Mouse (Mus musculus): ENCODE measurements around the gene Stoml1. TPM values are rescaled to one million over a fixed set of nuclear protein-coding genes. Genes with fewer than 3 reads are reported as not detected.

Stoml1 gene
- polyA plus RNA-seq, 1 experiment from 2014 or later: 31.2 TPM

DNA sequence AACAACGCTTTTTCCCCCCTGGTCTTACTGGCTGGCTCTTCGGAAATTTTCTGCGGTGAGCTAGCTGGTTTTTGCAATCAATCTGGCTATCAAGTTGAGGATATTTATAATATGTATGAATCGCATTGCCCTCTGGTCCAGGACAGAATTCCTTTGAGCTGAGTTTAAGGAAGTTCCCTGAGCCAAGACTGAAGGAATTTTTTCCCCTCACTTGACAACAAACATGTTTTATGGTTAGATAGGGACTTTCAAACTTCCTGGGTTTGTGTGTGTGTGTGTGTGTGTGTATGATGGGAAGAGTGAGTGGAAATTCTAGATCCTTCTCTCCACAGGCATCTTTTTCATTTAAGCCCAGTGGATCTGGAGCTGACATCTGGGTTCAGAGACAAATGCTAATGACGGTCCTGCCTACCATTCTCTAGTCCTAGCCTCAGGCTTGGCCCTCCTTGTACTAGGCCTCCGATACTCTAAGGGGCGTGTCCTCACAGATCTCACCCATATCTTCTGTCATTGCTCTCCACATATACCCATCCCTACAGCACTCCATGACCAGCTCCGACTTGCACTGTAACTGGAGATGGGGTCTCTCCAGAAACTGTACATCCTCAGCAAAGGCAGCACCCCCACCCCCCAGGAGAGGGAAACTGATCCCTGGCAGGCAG lies 38.3 kb upstream of the Stoml1 start:
- 70% methylated on average over 8 of the region's 8 CpGs for WGBS
- DNase-seq (ENCODE audit: low spot score): no peak
- ATAC-seq (ENCODE audit: low FRiP score): no peak

DNA sequence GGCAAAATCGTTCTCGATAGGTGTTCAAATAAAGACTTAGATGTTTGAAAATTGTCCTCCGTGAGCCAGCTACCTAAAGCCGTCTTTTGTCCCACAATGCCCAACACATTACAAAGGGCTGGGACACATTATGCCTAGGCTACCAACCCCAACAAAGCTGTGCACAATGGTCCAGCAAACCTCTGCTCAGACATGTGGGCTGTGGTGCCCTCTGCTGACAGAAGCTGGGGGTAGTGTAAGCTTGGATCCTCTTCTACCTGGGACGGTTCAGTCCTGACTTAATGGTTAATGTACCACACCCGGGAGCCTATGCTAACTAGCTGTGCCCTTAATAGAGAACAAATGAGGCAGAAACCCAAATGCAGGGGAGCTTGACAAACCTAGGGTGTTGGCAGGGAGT lies 36.6 kb upstream of the Stoml1 start:
- no peak overlapping the region for H3K4me2 ChIP-seq (replicated peaks; ENCODE audit: low read depth, low read length)
- no peaks in the 10 kb centered on the region for H3K9me3 ChIP-seq (ENCODE audit: control insufficient read depth, low read length)
- H3K36me3 ChIP-seq (ENCODE audit: control insufficient read depth, insufficient read depth, low read length): no peaks in the 10 kb centered on the region
- DNase-seq (ENCODE audit: low spot score): peak; percentile 69
- no peak overlapping the region for H3K27ac ChIP-seq (ENCODE audit: low read depth, low read length)
- H3K9ac ChIP-seq (ENCODE audit: low read depth, low read length): no peak overlapping the region
- H3K27me3 ChIP-seq (ENCODE audit: control insufficient read depth, insufficient read depth, low read length): no peaks in the 10 kb centered on the region
- ATAC-seq (ENCODE audit: low FRiP score): no peak
- WGBS: 47% methylated on average over 6 of the region's 6 CpGs
- 0 out of 2 replicates have a peak, but pooled peaks cover 2% of the 10 kb centered on the region for H3K4me1 ChIP-seq (replicated peaks; ENCODE audit: control insufficient read depth, insufficient read depth, low read length)
- no peak overlapping the region for H3K4me3 ChIP-seq (ENCODE audit: low read depth, low read length)

More for the DNA sequence above, 38.3 kb upstream of the Stoml1 start:
- Histone ChIP-seq H3K36me3 (ENCODE audit: control insufficient read depth, insufficient read depth, low read length) (no peaks in the 10 kb centered on the region), H3K27ac (ENCODE audit: low read depth, low read length) (no peak overlapping the region), H3K4me1 (replicated peaks; ENCODE audit: control insufficient read depth, insufficient read depth, low read length) (0 out of 2 replicates have a peak, but pooled peaks cover 2% of the 10 kb centered on the region), H3K9me3 (ENCODE audit: control insufficient read depth, low read length) (no peaks in the 10 kb centered on the region), H3K4me3 (ENCODE audit: low read depth, low read length) (no peak overlapping the region), H3K27me3 (ENCODE audit: control insufficient read depth, insufficient read depth, low read length) (no peaks in the 10 kb centered on the region), H3K9ac (ENCODE audit: low read depth, low read length) (no peak overlapping the region), H3K4me2 (replicated peaks; ENCODE audit: low read depth, low read length) (no peak overlapping the region)

DNA sequence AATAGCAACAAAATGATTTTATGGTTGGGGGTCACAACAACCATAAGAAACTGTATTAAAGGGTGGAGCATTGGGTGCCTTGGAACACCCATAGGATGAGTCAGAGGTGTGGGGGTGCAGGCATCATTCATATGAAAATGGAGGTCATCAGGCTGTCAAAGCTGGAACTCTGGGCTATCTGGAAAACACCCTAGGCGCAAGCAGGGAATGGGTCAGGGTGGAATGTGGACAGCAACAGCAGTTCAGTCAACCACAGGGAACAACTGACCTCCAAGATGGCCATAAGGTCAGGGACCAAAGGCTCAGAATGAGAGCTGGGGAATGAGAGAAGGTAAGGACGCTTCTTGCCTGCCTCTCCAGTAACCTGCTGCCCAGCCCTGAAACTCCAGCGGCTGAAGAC lies 34.4 kb upstream of the Stoml1 start:
- 87% methylated on average over 3 of the region's 3 CpGs for WGBS
- H3K4me3 ChIP-seq (ENCODE audit: low read depth, low read length): no peak overlapping the region
- ATAC-seq (ENCODE audit: low FRiP score) (no peak), DNase-seq (ENCODE audit: low spot score) (no peak)
- no peak overlapping the region for H3K4me2 ChIP-seq (replicated peaks; ENCODE audit: low read depth, low read length)
- H3K36me3 ChIP-seq (ENCODE audit: control insufficient read depth, insufficient read depth, low read length): no peaks in the 10 kb centered on the region
- H3K9ac ChIP-seq (ENCODE audit: low read depth, low read length): no peak overlapping the region
- no peaks in the 10 kb centered on the region for H3K27me3 ChIP-seq (ENCODE audit: control insufficient read depth, insufficient read depth, low read length)
- H3K27ac ChIP-seq (ENCODE audit: low read depth, low read length): no peak overlapping the region
- H3K9me3 ChIP-seq (ENCODE audit: control insufficient read depth, low read length): no peaks in the 10 kb centered on the region
- 0 out of 2 replicates have a peak, but pooled peaks cover 2% of the 10 kb centered on the region for H3K4me1 ChIP-seq (replicated peaks; ENCODE audit: control insufficient read depth, insufficient read depth, low read length)

DNA sequence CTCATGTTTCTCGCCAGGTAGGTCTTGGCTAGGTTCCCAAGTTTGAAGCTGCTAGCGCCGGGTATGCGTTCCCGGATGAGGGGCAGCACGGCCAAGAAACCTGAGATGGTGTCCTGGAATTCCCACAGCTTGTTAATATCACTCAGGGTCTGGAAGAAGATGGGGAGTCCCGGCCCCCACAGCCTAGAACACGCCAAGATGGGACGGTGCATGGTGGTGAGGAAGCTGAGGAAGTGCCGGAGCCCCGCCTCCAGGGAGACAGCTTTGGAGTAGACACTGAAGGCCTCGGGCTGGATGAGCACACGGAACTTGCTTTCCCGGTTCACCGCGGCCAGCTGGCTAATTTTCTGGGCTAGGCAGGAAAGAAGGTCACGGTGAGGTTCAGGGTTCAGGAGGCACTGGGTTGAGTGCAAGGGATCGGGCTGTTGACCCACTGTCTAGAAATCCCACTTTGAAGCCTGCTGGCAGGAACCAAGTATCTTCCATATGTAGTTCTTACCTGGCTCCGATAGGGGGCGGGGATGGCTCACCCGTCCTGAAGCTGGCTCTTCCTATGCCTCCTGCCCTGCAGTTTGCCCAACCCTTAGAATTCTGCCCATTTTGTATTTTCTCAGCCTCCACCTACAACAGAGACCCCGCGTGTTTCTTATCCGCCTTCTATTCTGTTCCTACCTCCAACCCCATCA lies 32.6 kb upstream of the Stoml1 start:
- Histone ChIP-seq H3K27me3 (ENCODE audit: control insufficient read depth, insufficient read depth, low read length) (no peaks in the 10 kb centered on the region), H3K9me3 (ENCODE audit: control insufficient read depth, low read length) (no peaks in the 10 kb centered on the region), H3K9ac (ENCODE audit: low read depth, low read length) (no peak overlapping the region), H3K4me2 (replicated peaks; ENCODE audit: low read depth, low read length) (no peak overlapping the region), H3K4me3 (ENCODE audit: low read depth, low read length) (no peak overlapping the region), H3K36me3 (ENCODE audit: control insufficient read depth, insufficient read depth, low read length) (no peaks in the 10 kb centered on the region), H3K4me1 (replicated peaks; ENCODE audit: control insufficient read depth, insufficient read depth, low read length) (no peaks in the 10 kb centered on the region), H3K27ac (ENCODE audit: low read depth, low read length) (no peak overlapping the region)
- ATAC-seq (ENCODE audit: low FRiP score) (no peak), DNase-seq (ENCODE audit: low spot score) (peak; percentile 69)
- 71% methylated on average over 24 of the region's 24 CpGs for WGBS

DNA sequence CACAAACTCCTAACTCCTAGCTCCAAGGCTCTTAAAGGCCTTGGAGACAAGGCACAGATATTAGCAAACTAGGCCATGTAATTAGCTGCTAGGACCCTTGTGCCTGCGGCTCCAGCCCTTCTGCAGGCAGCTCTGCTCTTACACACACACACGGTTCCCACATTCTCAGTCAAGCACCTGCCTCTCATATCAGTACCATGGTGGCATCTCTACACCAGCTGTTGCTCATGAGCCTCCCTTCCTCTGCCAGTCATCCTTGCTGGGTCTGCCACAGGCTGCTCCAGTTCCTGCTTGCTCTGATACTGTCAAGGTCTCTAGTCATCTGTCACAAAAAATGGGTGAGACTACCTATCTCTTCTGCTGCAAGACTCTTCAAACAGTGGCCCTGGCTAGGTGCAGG lies 28.6 kb upstream of the Stoml1 start:
- no peak overlapping the region for H3K4me2 ChIP-seq (replicated peaks; ENCODE audit: low read depth, low read length)
- H3K9ac ChIP-seq (ENCODE audit: low read depth, low read length): no peak overlapping the region
- no peaks in the 10 kb centered on the region for H3K27me3 ChIP-seq (ENCODE audit: control insufficient read depth, insufficient read depth, low read length)
- no peak overlapping the region for H3K4me3 ChIP-seq (ENCODE audit: low read depth, low read length)
- no peaks in the 10 kb centered on the region for H3K9me3 ChIP-seq (ENCODE audit: control insufficient read depth, low read length)
- 90% methylated on average over 2 of the region's 2 CpGs for WGBS
- no peak overlapping the region for H3K27ac ChIP-seq (ENCODE audit: low read depth, low read length)
- no peaks in the 10 kb centered on the region for H3K36me3 ChIP-seq (ENCODE audit: control insufficient read depth, insufficient read depth, low read length)
- ATAC-seq (ENCODE audit: low FRiP score): no peak
- H3K4me1 ChIP-seq (replicated peaks; ENCODE audit: control insufficient read depth, insufficient read depth, low read length): no peaks in the 10 kb centered on the region
- DNase-seq (ENCODE audit: low spot score): no peak

DNA sequence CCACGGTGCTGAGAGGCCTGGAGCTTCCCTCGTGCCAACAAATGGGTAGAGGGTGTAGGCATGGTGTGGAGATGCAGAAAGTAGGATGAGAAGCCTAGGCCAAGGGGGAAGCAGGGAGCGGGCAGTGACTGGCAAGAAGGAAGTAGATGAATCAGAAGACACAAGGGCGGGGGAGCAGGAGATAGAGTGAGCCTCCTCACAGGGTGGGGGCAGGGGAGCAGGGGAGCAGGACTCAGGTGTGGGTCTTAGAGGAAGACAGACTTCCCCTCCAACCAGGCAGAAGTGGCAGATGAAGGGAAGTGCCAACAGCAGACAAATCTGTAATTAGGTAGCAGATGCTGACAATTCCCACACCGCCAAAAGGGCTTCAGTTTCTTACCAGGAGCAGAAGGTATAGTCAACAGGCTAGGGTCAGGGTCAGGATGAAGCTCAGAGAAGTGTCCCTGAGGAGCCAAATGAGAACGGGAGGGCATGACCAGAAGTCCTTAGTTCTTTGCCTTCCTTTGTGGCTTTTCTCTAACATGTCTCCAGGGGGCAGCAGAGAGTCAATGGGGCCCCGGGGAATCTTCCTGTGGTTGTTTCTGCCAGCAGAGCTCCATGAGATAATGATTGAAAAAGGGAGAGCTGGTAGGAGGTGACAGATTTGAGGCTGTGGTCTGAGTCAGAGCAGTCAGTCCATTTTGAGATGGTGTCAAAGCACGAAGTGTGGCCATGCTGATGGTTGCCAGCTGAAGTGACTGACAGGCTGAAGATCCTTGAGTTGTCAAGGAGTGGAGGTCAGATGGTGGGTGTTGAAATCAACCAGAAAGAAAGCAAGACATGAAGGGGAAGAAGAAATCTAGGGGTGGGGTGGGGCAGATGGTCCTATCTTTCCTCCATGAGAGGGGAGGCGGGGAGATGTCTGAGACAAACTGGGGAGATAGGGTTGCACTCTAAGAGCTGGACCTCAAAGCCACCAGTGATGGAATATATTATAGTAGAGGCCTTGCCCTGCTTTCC lies 26.8 kb upstream of the Stoml1 start:
- Histone ChIP-seq H3K27ac (ENCODE audit: low read depth, low read length) (no peak overlapping the region), H3K4me2 (replicated peaks; ENCODE audit: low read depth, low read length) (no peak overlapping the region), H3K9me3 (ENCODE audit: control insufficient read depth, low read length) (no peaks in the 10 kb centered on the region), H3K4me1 (replicated peaks; ENCODE audit: control insufficient read depth, insufficient read depth, low read length) (no peaks in the 10 kb centered on the region), H3K4me3 (ENCODE audit: low read depth, low read length) (no peak overlapping the region), H3K27me3 (ENCODE audit: control insufficient read depth, insufficient read depth, low read length) (no peaks in the 10 kb centered on the region), H3K9ac (ENCODE audit: low read depth, low read length) (no peak overlapping the region), H3K36me3 (ENCODE audit: control insufficient read depth, insufficient read depth, low read length) (no peaks in the 10 kb centered on the region)
- ATAC-seq (ENCODE audit: low FRiP score) (no peak), DNase-seq (ENCODE audit: low spot score) (peak; percentile 62)
- 66% methylated on average over 9 of the region's 9 CpGs for WGBS

DNA sequence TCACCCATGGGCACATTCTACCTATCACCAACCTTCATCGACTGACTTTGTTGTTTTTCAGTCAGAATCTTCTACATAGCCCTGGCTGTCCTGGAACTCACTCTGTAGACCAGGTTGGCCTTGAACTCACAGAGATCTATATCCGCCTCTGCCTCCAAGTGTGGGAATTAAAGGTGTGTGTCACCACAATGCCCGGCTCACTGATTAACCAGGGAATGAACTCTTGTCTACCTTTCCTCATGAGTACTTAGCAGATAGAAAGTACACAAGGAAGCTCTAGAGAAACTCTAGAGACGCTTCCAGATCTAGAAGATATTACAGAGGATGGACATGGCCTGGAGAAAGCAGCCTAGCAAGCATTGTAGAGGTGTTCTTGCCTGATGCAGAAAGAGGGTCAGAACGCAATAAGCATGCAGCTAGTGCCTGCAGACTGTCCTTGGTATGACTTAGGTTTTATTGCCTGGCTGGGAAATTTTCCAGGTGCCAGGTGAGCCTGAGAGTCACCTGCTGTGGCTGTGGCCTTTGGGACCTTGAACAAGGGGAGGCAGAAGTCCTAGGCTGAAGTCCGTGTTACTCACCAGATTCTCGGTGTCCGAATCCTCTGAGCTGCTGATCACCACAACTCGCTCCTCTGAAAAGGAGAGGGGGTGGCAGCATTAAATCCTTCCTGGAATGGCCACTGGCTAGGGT lies 24.0 kb upstream of the Stoml1 start:
- Histone ChIP-seq H3K4me2 (replicated peaks; ENCODE audit: low read depth, low read length) (no peak overlapping the region), H3K27me3 (ENCODE audit: control insufficient read depth, insufficient read depth, low read length) (no peaks in the 10 kb centered on the region), H3K9me3 (ENCODE audit: control insufficient read depth, low read length) (no peaks in the 10 kb centered on the region), H3K4me3 (ENCODE audit: low read depth, low read length) (no peak overlapping the region), H3K36me3 (ENCODE audit: control insufficient read depth, insufficient read depth, low read length) (no peaks in the 10 kb centered on the region), H3K27ac (ENCODE audit: low read depth, low read length) (no peak overlapping the region), H3K9ac (ENCODE audit: low read depth, low read length) (no peak overlapping the region), H3K4me1 (replicated peaks; ENCODE audit: control insufficient read depth, insufficient read depth, low read length) (no peaks in the 10 kb centered on the region)
- 88% methylated on average over 9 of the region's 9 CpGs for WGBS
- ATAC-seq (ENCODE audit: low FRiP score): no peak
- no peak for DNase-seq (ENCODE audit: low spot score)

DNA sequence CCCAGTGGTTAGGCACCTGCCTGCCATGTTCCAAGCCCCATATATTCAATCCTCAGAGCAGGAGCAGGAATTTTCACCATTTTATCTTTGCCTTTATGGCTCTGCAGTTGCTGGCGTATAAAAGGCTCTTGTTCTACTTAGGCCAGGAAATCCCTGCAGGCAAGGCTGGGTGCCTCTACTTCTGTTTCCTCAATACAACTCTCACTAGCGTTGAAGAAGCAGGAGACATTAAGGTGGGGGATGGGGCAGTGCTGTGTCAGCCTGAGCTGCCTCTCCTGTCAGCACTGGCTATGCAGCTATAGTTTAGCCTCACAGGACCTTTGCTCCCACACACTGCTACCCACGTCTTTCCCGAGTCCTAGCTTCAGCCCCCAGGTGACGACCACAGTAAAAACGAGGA lies 21.2 kb upstream of the Stoml1 start:
- no peak for ATAC-seq (ENCODE audit: low FRiP score)
- H3K36me3 ChIP-seq (ENCODE audit: control insufficient read depth, insufficient read depth, low read length): no peaks in the 10 kb centered on the region
- no peaks in the 10 kb centered on the region for H3K4me1 ChIP-seq (replicated peaks; ENCODE audit: control insufficient read depth, insufficient read depth, low read length)
- DNase-seq (ENCODE audit: low spot score): no peak
- H3K4me2 ChIP-seq (replicated peaks; ENCODE audit: low read depth, low read length): no peak overlapping the region
- no peaks in the 10 kb centered on the region for H3K9me3 ChIP-seq (ENCODE audit: control insufficient read depth, low read length)
- WGBS: 72% methylated on average over 6 of the region's 6 CpGs
- H3K27ac ChIP-seq (ENCODE audit: low read depth, low read length): no peak overlapping the region
- no peak overlapping the region for H3K9ac ChIP-seq (ENCODE audit: low read depth, low read length)
- H3K4me3 ChIP-seq (ENCODE audit: low read depth, low read length): no peak overlapping the region
- H3K27me3 ChIP-seq (ENCODE audit: control insufficient read depth, insufficient read depth, low read length): no peaks in the 10 kb centered on the region
